Mouse (Mus musculus) monocyte, adult 2 months (primary cell): ENCODE results near the gene Gm38392.
"Not testable (repeated sequence)": the region's sequence is repeated elsewhere in the genome, so short reads cannot be mapped to it uniquely, and the experiment has no call there.

ENCODE experiments used
- DNase-seq, 2 experiments: peaks; one replicate each; pipeline ENCODE4 v3.0.0; 2022; ENCODE audit warnings: low spot score in 2 of 2, low read depth in 1 of 2

Gene Gm38392

DNA sequence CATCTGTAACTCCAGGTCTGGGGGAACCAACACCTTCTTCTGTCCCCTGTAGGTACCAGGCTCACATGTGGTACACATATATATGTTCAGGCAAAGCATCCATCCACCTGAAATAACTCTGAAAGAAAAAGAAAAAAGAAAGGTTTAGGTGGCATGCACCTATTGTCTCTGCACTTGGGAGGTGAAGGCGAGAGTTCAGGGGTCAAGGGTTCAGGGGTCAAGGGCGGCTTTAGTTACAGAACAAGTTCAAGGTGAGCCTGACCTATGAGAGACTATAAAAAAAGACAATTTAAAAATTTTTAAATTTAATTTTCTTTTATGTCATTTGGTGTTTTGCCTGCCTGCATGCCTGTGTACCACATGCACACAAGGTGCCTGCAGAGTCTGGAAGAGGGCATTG is 7.0 kb downstream of the Gm38392 start:
- no peak for DNase-seq

DNA sequence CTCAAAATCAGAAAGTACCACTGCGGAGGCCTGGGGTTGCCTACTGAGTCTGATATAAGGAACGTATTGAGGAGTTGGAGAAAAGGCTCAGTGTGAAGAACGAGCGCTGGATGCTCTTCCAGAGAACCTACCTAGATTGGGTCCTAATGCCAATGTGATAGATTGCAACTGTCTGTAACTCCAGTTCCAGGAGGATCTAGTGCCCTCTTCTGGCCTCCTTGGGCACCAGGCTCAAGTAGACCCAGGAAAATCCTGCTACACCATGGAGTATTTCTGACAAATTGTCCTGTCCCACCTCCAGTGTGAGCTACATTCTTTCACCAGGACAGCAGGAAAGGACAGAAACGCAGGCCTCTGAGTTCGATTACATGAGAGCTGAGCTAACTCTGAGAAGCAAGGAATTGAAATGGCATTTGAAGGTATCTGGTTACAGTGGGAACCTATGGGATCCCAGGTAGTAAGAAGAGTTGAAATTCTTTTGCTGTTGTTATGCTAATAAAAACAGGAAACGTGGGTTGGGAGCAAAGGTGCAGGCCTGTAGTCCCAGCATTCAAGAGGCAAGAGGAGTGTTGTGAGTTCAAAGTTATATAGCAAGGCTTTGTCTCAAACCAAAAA is 10.4 kb downstream of the Gm38392 start:
- DNase-seq, result no peak

GRCm38 (mm10) chr3:88276121-88276520 is 10.9 kb downstream of the Gm38392 start:
- no peak for DNase-seq

DNA sequence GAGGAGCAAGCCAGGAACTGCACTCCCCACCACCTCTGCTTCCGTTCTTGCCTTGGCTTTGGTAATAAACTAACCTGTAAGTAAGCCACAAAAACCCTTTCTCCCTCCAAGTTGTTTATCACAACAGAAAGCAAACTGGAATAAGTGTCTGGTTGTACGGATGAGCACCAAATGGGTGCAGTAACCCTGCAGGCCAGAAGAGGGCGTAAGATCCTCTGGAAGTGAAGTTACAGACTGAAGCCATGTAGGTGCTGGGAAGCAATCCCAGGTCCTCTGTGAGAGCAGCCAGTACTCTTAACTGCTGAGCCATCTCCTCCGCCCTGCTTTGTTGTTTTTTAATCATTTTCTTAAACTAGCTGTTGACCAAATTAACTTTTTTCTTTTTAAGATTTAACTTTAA is 13.0 kb downstream of the Gm38392 start:
- DNase-seq, result no peak

- no peak for DNase-seq
Observed at GRCm38 (mm10) chr3:88271859-88272258, 15.2 kb downstream of the Gm38392 start.

GRCm38 (mm10) chr3:88271298-88271697 is 15.7 kb downstream of the Gm38392 start:
- not testable (repeated sequence) for DNase-seq

- no peak for DNase-seq
Observed at GRCm38 (mm10) chr3:88268991-88269390, 18.0 kb downstream of the Gm38392 start.

DNA sequence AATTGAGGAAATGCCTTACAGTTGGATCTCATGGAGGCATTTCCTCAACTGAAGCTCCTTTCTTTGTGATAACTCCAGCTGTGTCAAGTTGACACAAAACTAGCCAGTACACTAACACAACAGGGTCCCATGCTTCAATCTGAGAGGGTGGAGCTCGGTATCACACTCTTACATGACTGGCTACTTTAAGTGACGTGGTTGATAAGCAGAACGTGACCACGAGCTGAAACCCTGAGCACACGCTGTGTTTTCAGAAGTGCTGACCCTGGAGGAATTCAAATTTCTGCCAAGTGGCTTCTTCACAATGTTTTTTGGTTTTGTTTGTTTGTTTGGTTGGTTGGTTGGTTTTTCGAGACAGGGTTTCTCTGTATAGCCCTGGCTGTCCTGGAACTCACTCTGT is 19.0 kb downstream of the Gm38392 start:
- DNase-seq, result not testable (repeated sequence)

GRCm38 (mm10) chr3:88262346-88262745 is 24.7 kb downstream of the Gm38392 start:
- no peak for DNase-seq

- DNase-seq, result no peak
Observed at GRCm38 (mm10) chr3:88256382-88256781, 30.6 kb downstream of the Gm38392 start.

- DNase-seq, result no peak
Observed at GRCm38 (mm10) chr3:88255950-88256349, 31.1 kb downstream of the Gm38392 start.

- no peak for DNase-seq
Observed at GRCm38 (mm10) chr3:88254268-88254926, 32.6 kb downstream of the Gm38392 start, which contains the start of gene Rhbg. Gene Rhbg, minus strand, starts transcription at chr3:88254709.

GRCm38 (mm10) chr3:88252739-88253138 is 34.3 kb downstream of the Gm38392 start:
- no peak for DNase-seq

DNA sequence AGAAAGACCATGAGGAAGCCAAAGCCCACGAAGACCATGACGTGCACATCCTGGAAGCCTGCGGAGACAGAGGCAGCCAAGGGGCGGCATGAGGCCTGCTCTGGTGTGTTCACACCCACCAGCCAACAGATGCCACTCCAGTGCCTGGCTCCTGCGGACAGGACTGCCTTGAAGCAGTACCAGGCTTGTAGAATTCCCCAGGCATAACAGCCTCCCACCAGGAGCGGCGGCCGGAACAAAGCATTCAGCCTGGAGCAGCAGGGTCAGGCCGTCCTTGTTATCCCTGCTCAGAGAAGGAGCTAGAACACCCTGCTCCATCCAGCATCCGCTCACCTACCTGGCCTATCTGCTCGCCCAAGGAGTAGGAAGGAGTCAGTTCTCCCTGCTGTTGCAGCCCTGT is 38.6 kb downstream of the Gm38392 start:
- DNase-seq, result no peak

DNA sequence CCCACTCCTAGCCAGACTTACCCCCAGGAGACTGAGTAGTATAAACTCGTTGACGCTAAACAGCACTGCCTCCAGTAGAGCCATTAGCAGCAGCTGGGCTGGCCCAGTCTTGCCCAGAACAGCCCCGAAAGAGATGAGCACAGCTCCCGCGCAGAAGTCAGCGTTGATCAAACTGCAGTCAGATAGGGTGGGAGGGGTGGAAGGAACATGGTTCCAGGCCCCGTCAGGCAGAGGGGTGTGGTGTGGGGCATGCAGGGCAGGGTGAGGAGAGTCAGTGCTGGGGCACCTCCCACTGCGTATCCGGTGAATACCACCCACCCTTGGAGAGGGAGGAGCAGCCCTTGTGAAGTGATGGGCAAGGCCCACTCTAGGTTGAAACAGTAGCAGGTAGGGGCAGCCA is 39.3 kb downstream of the Gm38392 start:
- no peak for DNase-seq

DNA sequence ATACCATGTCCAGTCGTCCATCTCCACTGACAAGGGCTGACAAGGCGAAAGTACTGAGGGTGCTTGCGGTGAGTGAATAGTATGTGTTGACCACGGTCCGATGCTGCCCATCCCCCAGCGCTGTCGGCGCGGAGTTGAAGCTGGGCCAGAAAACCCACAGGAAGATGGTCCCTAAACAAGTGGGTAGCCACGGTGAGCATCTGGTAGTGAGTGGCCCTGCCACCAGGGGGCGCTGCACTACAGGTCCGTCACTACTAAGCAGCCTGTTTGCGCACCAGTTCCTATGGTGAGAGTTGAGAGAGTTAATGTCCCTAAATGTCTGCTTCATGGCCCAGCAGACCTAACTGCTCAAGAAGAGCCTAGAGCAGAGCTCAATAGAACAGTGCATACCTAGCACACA is 41.2 kb downstream of the Gm38392 start:
- DNase-seq, result peak in 1 of 2 experiments; percentile 65

- peak in 1 of 2 experiments; percentile 36 for DNase-seq
Observed at GRCm38 (mm10) chr3:88244071-88244470, 42.9 kb downstream of the Gm38392 start.

GRCm38 (mm10) chr3:88242531-88242930 is 44.5 kb downstream of the Gm38392 start:
- peak in 1 of 2 experiments; percentile 50 for DNase-seq

DNA sequence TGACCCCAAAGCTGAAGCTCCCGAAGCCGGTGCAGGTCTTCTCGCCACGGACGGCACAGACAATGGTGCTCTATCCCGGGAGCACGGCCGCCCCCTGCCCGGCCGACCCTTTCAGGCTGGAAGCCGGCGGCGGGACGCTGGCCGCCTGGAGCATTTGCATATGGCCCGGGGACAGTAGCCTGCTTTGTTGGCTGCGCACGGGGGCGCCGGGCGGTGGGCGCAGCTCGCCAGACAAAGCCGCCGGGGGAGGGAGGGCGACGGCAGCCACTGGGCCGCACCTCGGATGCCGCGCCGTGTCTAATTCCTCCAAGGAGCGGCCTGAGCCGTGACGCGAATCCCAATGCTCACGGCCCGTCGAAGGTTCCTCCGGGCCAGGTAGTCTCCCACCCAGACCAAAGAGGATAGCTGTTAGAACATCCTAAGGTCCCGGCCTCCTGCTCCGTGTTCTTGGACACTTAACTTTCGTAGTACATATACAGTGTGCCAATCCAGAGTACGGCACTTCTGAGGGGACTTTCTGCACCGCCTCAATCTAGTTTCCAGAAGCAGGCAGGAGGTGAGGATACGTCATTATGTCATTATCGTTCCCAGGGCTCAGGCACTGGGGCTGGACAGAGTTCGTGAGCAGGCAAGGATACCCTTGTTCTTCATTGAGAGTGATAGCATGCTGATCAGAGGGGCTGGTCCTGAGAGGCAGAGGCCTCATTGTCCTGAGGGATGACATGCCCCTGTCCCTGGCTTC is 45.8 kb downstream of the Gm38392 start:
- no peak for DNase-seq

GRCm38 (mm10) chr3:88239446-88239845 is 47.6 kb downstream of the Gm38392 start:
- no peak for DNase-seq

DNA sequence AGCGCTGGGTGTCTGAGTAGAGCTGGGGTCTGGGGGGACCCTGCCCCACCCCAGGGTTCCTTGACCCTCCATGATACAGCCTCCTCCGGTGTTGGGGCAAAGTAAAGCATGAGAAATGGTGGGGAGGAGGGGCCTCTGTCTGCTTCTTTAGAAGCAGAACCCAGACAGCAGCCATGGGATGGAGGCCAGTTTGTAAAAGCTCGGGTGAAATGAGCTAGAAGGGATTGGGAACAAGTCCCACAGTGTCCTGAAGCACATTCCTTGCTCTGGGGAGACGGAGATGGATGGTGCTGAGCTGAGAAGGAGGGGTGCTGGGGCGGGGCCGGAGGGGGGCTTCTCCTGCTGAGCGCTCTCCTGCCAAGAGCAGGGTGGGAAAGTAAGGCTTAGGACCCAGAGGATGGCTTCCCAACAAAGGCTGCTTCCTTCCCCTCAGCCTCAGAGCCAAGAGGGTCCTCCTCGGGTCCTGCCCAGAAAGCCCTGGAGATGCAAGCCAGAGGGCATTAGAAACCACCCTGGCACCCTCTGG is 48.1 kb downstream of the Gm38392 start:
- DNase-seq, result no peak
